Mouse (Mus musculus) hindbrain, embryonic 11.5 days (tissue): ENCODE results near the gene Elf1. TPM values are rescaled to one million over a fixed set of nuclear protein-coding genes. Genes with fewer than 3 reads are reported as not detected.

Experiments
- ATAC-seq: fragments of 200-750 bp; cut with Nextera tagmentation; 2 replicates; pipeline ENCODE4 v1.8.0; 2017; ENCODE audit warnings: mild to moderate bottlenecking, moderate TSS enrichment, moderate library complexity; ENCODE audit not compliant: low FRiP score
- DNase-seq: peaks from one replicate; pipeline ENCODE4 v3.0.0-alpha.2; 2015; ENCODE audit warnings: low spot score
- H3K27ac ChIP-seq: fragments of 300-500 bp; sonication (generic); 2 replicates; pipeline ENCODE4 v1.5.1; 2014; ENCODE audit warnings: mild to moderate bottlenecking, low read depth, low read length
- H3K27me3 ChIP-seq: fragments of 300-500 bp; sonication (generic); 2 replicates; pipeline ENCODE4 v1.6.1; 2014; ENCODE audit warnings: mild to moderate bottlenecking, low read length, moderate library complexity, mixed read lengths; ENCODE audit not compliant: control insufficient read depth, insufficient read depth
- H3K36me3 ChIP-seq: fragments of 300-500 bp; sonication (generic); 2 replicates; pipeline ENCODE4 v1.6.1; 2014; ENCODE audit warnings: mild to moderate bottlenecking, low read length, moderate library complexity, mixed read lengths; ENCODE audit not compliant: control insufficient read depth, insufficient read depth
- H3K4me1 ChIP-seq: fragments of 300-500 bp; sonication (generic); replicated peaks from 2 replicates; pipeline ENCODE4 v1.6.1; 2014; ENCODE audit warnings: low read length, mixed read lengths; ENCODE audit not compliant: control insufficient read depth, insufficient read depth
- H3K4me2 ChIP-seq: fragments of 300-500 bp; sonication (generic); replicated peaks from 2 replicates; pipeline ENCODE4 v1.6.1; 2014; ENCODE audit warnings: mild to moderate bottlenecking, low read depth, low read length
- H3K4me3 ChIP-seq: fragments of 300-500 bp; sonication (generic); 2 replicates; pipeline ENCODE4 v1.5.1; 2014; ENCODE audit warnings: low read depth, low read length
- H3K9ac ChIP-seq: fragments of 300-500 bp; sonication (generic); 2 replicates; pipeline ENCODE4 v1.6.1; 2014; ENCODE audit warnings: low read depth, low read length
- H3K9me3 ChIP-seq: fragments of 300-500 bp; sonication (generic); 2 replicates; pipeline ENCODE4 v1.6.1; 2016; ENCODE audit warnings: low read length; ENCODE audit not compliant: control insufficient read depth
- WGBS: fragments of 180-500 bp; shearing (Covaris S2); extraction: QIAGEN DNeasy Blood & Tissue Kit; methylation state at CpG from one replicate; pipeline ENCODE4 v1.1.7; 2014; 5-methylcytosine and 5-hydroxymethylcytosine counted together
- polyA plus RNA-seq: library from polyadenylated mRNA; unstranded; fragments of >200 nt; fragmentation: Nextera tagmentation; extraction: Ambion mirVana; gene quantifications from 2 replicates; pipeline ENCODE4 v1.2.1, GENCODE M21; 2014

The Elf1 gene
- polyA plus RNA-seq, 1 experiment from 2014 or later = 9.4 TPM

GRCm38 (mm10) chr14:79515511-79516242 lies 34.7 kb downstream of the Elf1 start:
- Histone ChIP-seq H3K9me3 (no peaks in the 10 kb centered on the region), H3K9ac (no peak overlapping the region), H3K27ac (no peak overlapping the region), H3K27me3 (no peaks in the 10 kb centered on the region), H3K4me3 (no peak overlapping the region), H3K4me1 (no peaks in the 10 kb centered on the region), H3K4me2 (no peak overlapping the region), H3K36me3 (no peaks in the 10 kb centered on the region)
- ATAC-seq (no peak), DNase-seq (no peak)
- 83% methylated on average over 8 of the region's 8 CpGs for WGBS

GRCm38 (mm10) chr14:79516243-79516610 lies 35.2 kb downstream of the Elf1 start:
- Histone ChIP-seq H3K4me3 (no peak overlapping the region), H3K27me3 (no peaks in the 10 kb centered on the region), H3K36me3 (no peaks in the 10 kb centered on the region), H3K4me1 (no peaks in the 10 kb centered on the region), H3K9me3 (no peaks in the 10 kb centered on the region), H3K9ac (no peak overlapping the region), H3K27ac (no peak overlapping the region), H3K4me2 (no peak overlapping the region)
- DNase-seq (no peak), ATAC-seq (no peak)
- 84% methylated on average over 5 of the region's 5 CpGs for WGBS

- Histone ChIP-seq H3K36me3 (no peaks in the 10 kb centered on the region), H3K27me3 (no peaks in the 10 kb centered on the region), H3K9ac (no peak overlapping the region), H3K27ac (no peak overlapping the region), H3K4me3 (no peak overlapping the region), H3K9me3 (no peaks in the 10 kb centered on the region), H3K4me1 (no peaks in the 10 kb centered on the region), H3K4me2 (no peak overlapping the region)
- ATAC-seq (no peak), DNase-seq (no peak)
- 81% methylated on average over 2 of the region's 2 CpGs for WGBS
These were observed 35.8 kb downstream of the Elf1 start for GRCm38 (mm10) chr14:79516751-79517150.

- Histone ChIP-seq H3K4me1 (no peaks in the 10 kb centered on the region), H3K27me3 (no peaks in the 10 kb centered on the region), H3K9me3 (no peaks in the 10 kb centered on the region), H3K4me3 (no peak overlapping the region), H3K36me3 (no peaks in the 10 kb centered on the region), H3K27ac (no peak overlapping the region), H3K9ac (no peak overlapping the region), H3K4me2 (no peak overlapping the region)
- DNase-seq (no peak), ATAC-seq (no peak)
- WGBS = 92% methylated on average over 8 of the region's 8 CpGs
These were observed 36.3 kb downstream of the Elf1 start for GRCm38 (mm10) chr14:79517185-79517740.

GRCm38 (mm10) chr14:79518123-79518522 lies 37.1 kb downstream of the Elf1 start:
- Histone ChIP-seq H3K27ac (no peak overlapping the region), H3K27me3 (no peaks in the 10 kb centered on the region), H3K4me1 (no peaks in the 10 kb centered on the region), H3K4me3 (no peak overlapping the region), H3K9me3 (no peaks in the 10 kb centered on the region), H3K4me2 (no peak overlapping the region), H3K9ac (no peak overlapping the region), H3K36me3 (no peaks in the 10 kb centered on the region)
- WGBS = 88% methylated on average over 2 of the region's 2 CpGs
- DNase-seq = no peak
- ATAC-seq = no peak

GRCm38 (mm10) chr14:79518761-79519662 lies 38.0 kb downstream of the Elf1 start:
- Histone ChIP-seq H3K9ac (no peak overlapping the region), H3K9me3 (no peaks in the 10 kb centered on the region), H3K4me3 (no peak overlapping the region), H3K4me2 (no peak overlapping the region), H3K27ac (no peak overlapping the region), H3K4me1 (no peaks in the 10 kb centered on the region), H3K36me3 (no peaks in the 10 kb centered on the region), H3K27me3 (no peaks in the 10 kb centered on the region)
- 79% methylated on average over 19 of the region's 19 CpGs for whole genome bisulfite sequencing
- ATAC-seq = no peak
- no peak for DNase-seq

GRCm38 (mm10) chr14:79519663-79519975 lies 38.6 kb downstream of the Elf1 start:
- H3K4me3 ChIP-seq = no peak overlapping the region
- no peak overlapping the region for H3K4me2 ChIP-seq
- no peak for ATAC-seq
- H3K9ac ChIP-seq = no peak overlapping the region
- no peaks in the 10 kb centered on the region for H3K4me1 ChIP-seq
- H3K36me3 ChIP-seq = no peaks in the 10 kb centered on the region
- no peaks in the 10 kb centered on the region for H3K9me3 ChIP-seq
- H3K27me3 ChIP-seq = no peaks in the 10 kb centered on the region
- DNase-seq = no peak
- H3K27ac ChIP-seq = no peak overlapping the region
- WGBS = 66% methylated on average over 1 of the region's 1 CpGs

- Histone ChIP-seq H3K9me3 (no peaks in the 10 kb centered on the region), H3K4me3 (no peak overlapping the region), H3K27me3 (no peaks in the 10 kb centered on the region), H3K4me2 (no peak overlapping the region), H3K36me3 (no peaks in the 10 kb centered on the region), H3K27ac (no peak overlapping the region), H3K4me1 (no peaks in the 10 kb centered on the region), H3K9ac (no peak overlapping the region)
- DNase-seq (no peak), ATAC-seq (no peak)
These were observed 39.6 kb downstream of the Elf1 start for GRCm38 (mm10) chr14:79520612-79521011.
